Mouse (Mus musculus): ENCODE data around the gene Magel2. TPM values are rescaled to one million over a fixed set of nuclear protein-coding genes. Genes with fewer than 3 reads are reported as not detected.

Magel2 gene
- polyA plus RNA-seq, 1 experiment from 2014 or later = 3.0 TPM

DNA sequence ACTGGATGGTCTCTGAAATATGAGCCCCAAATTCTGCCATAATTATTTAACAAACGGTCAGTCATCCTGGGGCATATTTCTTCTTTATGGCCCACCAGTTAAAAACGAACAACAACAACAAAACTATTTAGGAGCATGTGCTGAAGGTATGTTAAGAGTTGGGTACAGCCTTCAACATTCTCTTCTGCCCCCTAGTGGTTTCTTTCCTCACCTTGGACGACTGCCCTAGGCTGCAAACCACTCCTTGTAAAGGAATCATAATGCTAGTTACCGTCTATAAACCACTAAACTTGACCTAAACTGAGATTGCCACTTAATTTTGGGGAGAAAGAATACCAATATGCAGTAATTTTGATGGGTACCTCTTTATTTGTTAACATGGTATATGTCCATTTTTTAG, 1.2 kb upstream of the Magel2 start:
- Histone ChIP-seq H3K4me3 (ENCODE audit: low read depth, low read length) (no peak overlapping the region), H3K9me3 (ENCODE audit: control insufficient read depth, low read length) (peaks cover 6% of the 10 kb centered on the region), H3K9ac (ENCODE audit: low read length) (no peak overlapping the region), H3K36me3 (ENCODE audit: control insufficient read depth, insufficient read depth, low read length) (no peaks in the 10 kb centered on the region), H3K4me1 (ENCODE audit: control insufficient read depth, insufficient read depth, low read length) (no peaks in the 10 kb centered on the region), H3K27me3 (ENCODE audit: control insufficient read depth, insufficient read depth, low read length) (no peaks in the 10 kb centered on the region), H3K27ac (replicated peaks; ENCODE audit: low read depth, low read length) (no peak overlapping the region), H3K4me2 (ENCODE audit: low read depth, severe bottlenecking) (no peak overlapping the region)
- whole genome bisulfite sequencing = 27% methylated on average over 4 of the region's 4 CpGs
- ATAC-seq (ENCODE audit: insufficient number of reproducible peaks, low FRiP score, low TSS enrichment, low read depth) (no peak), DNase-seq (ENCODE audit: low spot score) (no peak)

DNA sequence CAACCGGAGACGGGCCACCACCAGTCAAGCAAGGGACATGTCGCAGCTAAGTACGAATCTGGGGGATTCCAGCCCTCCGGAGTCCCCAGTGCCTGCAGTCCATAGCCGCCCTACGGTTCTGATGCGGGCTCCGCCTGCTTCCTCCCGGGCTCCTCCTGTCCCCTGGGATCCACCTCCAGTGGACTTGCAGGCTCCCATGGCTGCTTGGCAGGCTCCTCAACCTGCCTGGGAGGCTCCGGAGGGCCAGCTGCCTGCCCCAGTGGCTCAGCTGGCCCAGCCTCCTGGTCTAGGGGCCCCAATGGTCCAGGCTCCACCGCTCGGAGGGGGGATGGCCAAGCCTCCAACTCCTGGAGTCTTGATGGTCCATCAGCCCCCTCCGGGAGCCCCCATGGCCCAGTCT, 503 bp downstream of the Magel2 start:
- ATAC-seq (ENCODE audit: insufficient number of reproducible peaks, low FRiP score, low TSS enrichment, low read depth) = peak; percentile 23; the same call in 1 of the 2 replicates
- H3K4me3 ChIP-seq (ENCODE audit: low read depth, low read length) = peak overlapping the region; percentile 43
- no peak for DNase-seq (ENCODE audit: low spot score)
- no peaks in the 10 kb centered on the region for H3K27me3 ChIP-seq (ENCODE audit: control insufficient read depth, insufficient read depth, low read length)
- H3K36me3 ChIP-seq (ENCODE audit: control insufficient read depth, insufficient read depth, low read length) = no peaks in the 10 kb centered on the region
- no peaks in the 10 kb centered on the region for H3K4me1 ChIP-seq (ENCODE audit: control insufficient read depth, insufficient read depth, low read length)
- no peak overlapping the region for H3K27ac ChIP-seq (replicated peaks; ENCODE audit: low read depth, low read length)
- H3K4me2 ChIP-seq (ENCODE audit: low read depth, severe bottlenecking) = peak overlapping the region; percentile 68
- peaks cover 6% of the 10 kb centered on the region for H3K9me3 ChIP-seq (ENCODE audit: control insufficient read depth, low read length)
- 33% methylated on average over 14 of the region's 14 CpGs for WGBS
- H3K9ac ChIP-seq (ENCODE audit: low read length) = peak overlapping the region; percentile 62

DNA sequence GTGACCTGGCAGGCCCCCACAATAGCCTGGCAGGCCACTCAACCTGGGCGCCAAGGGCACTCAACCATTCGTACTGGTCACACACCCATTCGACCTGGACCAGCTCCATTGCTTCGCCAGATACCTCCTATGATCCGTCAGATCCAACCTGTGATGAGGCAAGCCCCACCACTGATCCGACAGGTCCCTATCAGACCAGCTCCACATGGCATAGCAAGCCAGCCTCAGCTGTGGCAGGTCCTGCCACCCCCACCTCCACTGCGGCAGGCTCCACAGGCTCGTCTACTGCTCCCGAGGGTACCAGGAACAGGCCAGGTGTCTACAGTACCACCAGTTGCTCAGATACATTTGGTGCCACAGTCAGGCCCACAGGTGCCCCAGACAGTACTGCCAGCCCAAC, 1.7 kb downstream of the Magel2 start:
- Histone ChIP-seq H3K4me3 (ENCODE audit: low read depth, low read length) (no peak overlapping the region), H3K4me2 (ENCODE audit: low read depth, severe bottlenecking) (no peak overlapping the region), H3K4me1 (ENCODE audit: control insufficient read depth, insufficient read depth, low read length) (no peaks in the 10 kb centered on the region), H3K9me3 (ENCODE audit: control insufficient read depth, low read length) (peaks cover 6% of the 10 kb centered on the region), H3K27me3 (ENCODE audit: control insufficient read depth, insufficient read depth, low read length) (no peaks in the 10 kb centered on the region), H3K27ac (replicated peaks; ENCODE audit: low read depth, low read length) (no peak overlapping the region), H3K9ac (ENCODE audit: low read length) (no peak overlapping the region), H3K36me3 (ENCODE audit: control insufficient read depth, insufficient read depth, low read length) (no peaks in the 10 kb centered on the region)
- ATAC-seq (ENCODE audit: insufficient number of reproducible peaks, low FRiP score, low TSS enrichment, low read depth) (no peak), DNase-seq (ENCODE audit: low spot score) (no peak)
- WGBS = 93% methylated on average over 9 of the region's 9 CpGs

DNA sequence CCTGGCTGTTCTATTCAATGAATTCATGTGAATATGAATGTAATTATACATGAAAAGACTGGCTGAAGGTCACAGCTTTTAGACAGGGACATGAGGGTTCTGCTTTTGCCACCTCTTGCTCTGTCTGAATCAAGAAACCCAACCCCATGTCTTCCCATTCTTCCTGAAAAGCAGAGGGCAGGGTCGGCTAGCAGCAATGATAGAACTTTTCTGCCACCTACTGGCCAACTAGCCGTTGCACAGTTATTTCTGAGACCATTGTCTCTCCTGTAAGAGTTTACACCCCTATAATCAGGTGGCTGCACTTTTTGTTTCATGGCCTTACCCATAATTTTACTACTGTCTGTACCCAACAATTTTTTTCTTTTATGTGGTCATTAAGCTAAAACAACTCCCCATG, 5.6 kb downstream of the Magel2 start:
- no peak for ATAC-seq (ENCODE audit: insufficient number of reproducible peaks, low FRiP score, low TSS enrichment, low read depth)
- H3K27ac ChIP-seq (replicated peaks; ENCODE audit: low read depth, low read length) = no peak overlapping the region
- no peaks in the 10 kb centered on the region for H3K27me3 ChIP-seq (ENCODE audit: control insufficient read depth, insufficient read depth, low read length)
- peaks cover 3% of the 10 kb centered on the region for H3K9me3 ChIP-seq (ENCODE audit: control insufficient read depth, low read length)
- no peak overlapping the region for H3K4me2 ChIP-seq (ENCODE audit: low read depth, severe bottlenecking)
- H3K4me1 ChIP-seq (ENCODE audit: control insufficient read depth, insufficient read depth, low read length) = no peaks in the 10 kb centered on the region
- no peak overlapping the region for H3K4me3 ChIP-seq (ENCODE audit: low read depth, low read length)
- DNase-seq (ENCODE audit: low spot score) = peak; percentile 46
- H3K9ac ChIP-seq (ENCODE audit: low read length) = no peak overlapping the region
- WGBS = 7% methylated on average over 2 of the region's 2 CpGs
- no peaks in the 10 kb centered on the region for H3K36me3 ChIP-seq (ENCODE audit: control insufficient read depth, insufficient read depth, low read length)

DNA sequence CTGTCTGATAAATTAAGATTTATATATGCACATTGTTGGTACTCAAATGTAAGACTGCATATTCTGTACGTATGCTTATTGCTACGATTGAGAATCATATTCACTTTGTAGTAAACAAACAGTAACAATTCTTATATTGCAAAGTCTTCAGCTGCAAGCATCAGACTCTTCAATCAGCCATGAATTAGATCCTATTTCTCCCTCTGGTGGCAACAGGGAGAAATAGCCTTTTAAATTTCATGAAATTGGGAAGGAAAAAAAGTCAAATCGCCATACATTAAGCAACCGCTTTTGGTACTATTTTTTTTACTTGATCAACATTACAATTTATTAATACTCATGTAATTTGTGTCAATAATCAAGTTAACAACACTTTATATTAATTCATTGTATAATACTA, 11.5 kb downstream of the Magel2 start:
- Histone ChIP-seq H3K27me3 (ENCODE audit: control insufficient read depth, insufficient read depth, low read length) (no peaks in the 10 kb centered on the region), H3K9me3 (ENCODE audit: control insufficient read depth, low read length) (no peaks in the 10 kb centered on the region), H3K4me3 (ENCODE audit: low read depth, low read length) (no peak overlapping the region), H3K27ac (replicated peaks; ENCODE audit: low read depth, low read length) (no peak overlapping the region), H3K9ac (ENCODE audit: low read length) (no peak overlapping the region), H3K4me2 (ENCODE audit: low read depth, severe bottlenecking) (no peak overlapping the region), H3K36me3 (ENCODE audit: control insufficient read depth, insufficient read depth, low read length) (no peaks in the 10 kb centered on the region), H3K4me1 (ENCODE audit: control insufficient read depth, insufficient read depth, low read length) (no peaks in the 10 kb centered on the region)
- no peak for DNase-seq (ENCODE audit: low spot score)
- WGBS = 48% methylated on average over 4 of the region's 4 CpGs
- no peak for ATAC-seq (ENCODE audit: insufficient number of reproducible peaks, low FRiP score, low TSS enrichment, low read depth)

DNA sequence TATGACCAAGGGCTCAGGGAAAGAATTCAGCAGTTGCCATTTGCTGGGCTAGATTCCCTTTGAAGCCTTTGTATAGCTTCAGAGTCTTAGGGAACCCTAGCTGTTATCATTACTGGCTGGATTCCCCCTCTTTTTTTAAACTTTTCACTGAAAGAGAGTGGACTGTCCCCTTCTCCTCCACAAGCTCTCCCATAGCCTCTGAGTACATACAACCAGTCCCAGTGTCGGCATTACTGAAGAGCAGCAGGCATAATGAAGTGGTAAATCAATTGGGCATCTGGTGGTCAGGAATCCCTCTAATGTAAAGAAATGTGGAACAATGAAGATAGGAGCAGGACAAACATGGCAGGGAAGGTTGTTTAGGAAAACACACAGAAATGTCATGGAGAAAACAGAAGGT, 15.4 kb downstream of the Magel2 start:
- Histone ChIP-seq H3K9ac (ENCODE audit: low read length) (no peak overlapping the region), H3K4me2 (ENCODE audit: low read depth, severe bottlenecking) (no peak overlapping the region), H3K4me3 (ENCODE audit: low read depth, low read length) (no peak overlapping the region), H3K36me3 (ENCODE audit: control insufficient read depth, insufficient read depth, low read length) (no peaks in the 10 kb centered on the region), H3K27ac (replicated peaks; ENCODE audit: low read depth, low read length) (no peak overlapping the region), H3K4me1 (ENCODE audit: control insufficient read depth, insufficient read depth, low read length) (no peaks in the 10 kb centered on the region), H3K9me3 (ENCODE audit: control insufficient read depth, low read length) (no peaks in the 10 kb centered on the region), H3K27me3 (ENCODE audit: control insufficient read depth, insufficient read depth, low read length) (no peaks in the 10 kb centered on the region)
- ATAC-seq (ENCODE audit: insufficient number of reproducible peaks, low FRiP score, low TSS enrichment, low read depth) (no peak), DNase-seq (ENCODE audit: low spot score) (no peak)
- 41% methylated on average over 1 of the region's 1 CpGs for WGBS

DNA sequence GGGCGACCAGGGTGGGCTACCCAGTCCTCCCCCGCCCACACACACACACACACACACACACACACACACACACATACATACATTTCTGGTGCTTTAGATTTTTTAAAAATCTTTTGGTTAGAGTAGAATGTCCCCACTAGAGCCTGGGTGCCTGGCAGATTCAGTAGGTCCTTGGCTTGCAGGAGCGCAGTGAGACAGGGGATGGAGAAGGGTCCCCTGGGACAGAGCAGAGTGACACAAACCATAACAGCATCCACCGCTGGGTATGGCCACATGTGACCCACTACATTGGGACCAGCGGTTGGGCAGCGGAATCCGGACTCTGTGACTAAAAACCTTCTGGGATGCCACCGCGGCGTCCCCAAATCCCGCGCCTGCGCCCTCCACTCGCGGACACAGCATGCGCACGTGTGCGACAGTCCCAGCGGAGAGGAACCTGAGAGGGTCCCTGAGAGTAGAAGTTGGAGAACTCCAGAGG, 29.8 kb downstream of the Magel2 start:
- DNase-seq (ENCODE audit: low spot score) (peak; percentile 45), ATAC-seq (ENCODE audit: insufficient number of reproducible peaks, low FRiP score, low TSS enrichment, low read depth) (no peak)
- H3K27ac ChIP-seq (replicated peaks; ENCODE audit: low read depth, low read length) = no peak overlapping the region
- no peaks in the 10 kb centered on the region for H3K9me3 ChIP-seq (ENCODE audit: control insufficient read depth, low read length)
- peak overlapping the region; percentile 31 for H3K4me2 ChIP-seq (ENCODE audit: low read depth, severe bottlenecking)
- H3K36me3 ChIP-seq (ENCODE audit: control insufficient read depth, insufficient read depth, low read length) = no peaks in the 10 kb centered on the region
- H3K9ac ChIP-seq (ENCODE audit: low read length) = peak overlapping the region; percentile 5; the same call in 1 of the 2 replicates
- H3K4me3 ChIP-seq (ENCODE audit: low read depth, low read length) = 0 out of 2 replicates have a peak overlapping the region, but pooled peaks have one; percentile 2
- no peaks in the 10 kb centered on the region for H3K4me1 ChIP-seq (ENCODE audit: control insufficient read depth, insufficient read depth, low read length)
- 38% methylated on average over 19 of the region's 19 CpGs for WGBS
- H3K27me3 ChIP-seq (ENCODE audit: control insufficient read depth, insufficient read depth, low read length) = no peaks in the 10 kb centered on the region

DNA sequence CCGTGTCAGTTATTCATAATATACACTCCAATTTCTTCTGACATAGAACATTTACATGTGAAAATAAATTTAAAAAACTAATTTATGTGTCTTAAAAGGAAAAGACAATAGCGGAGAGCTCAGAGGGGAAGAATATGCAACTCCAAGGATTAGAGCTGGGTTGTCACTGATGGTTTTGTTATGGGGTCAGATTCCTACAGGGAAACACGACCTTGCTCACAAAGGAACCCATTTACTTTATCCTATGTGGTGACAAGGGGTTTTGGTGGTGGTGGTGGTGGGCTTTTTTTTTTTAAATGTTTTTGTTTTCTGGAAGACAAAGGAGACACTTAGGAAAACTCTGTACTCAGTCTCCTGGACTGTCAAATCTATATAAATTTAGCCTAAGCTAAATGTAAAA, 31.0 kb downstream of the Magel2 start:
- Histone ChIP-seq H3K36me3 (ENCODE audit: control insufficient read depth, insufficient read depth, low read length) (no peaks in the 10 kb centered on the region), H3K27me3 (ENCODE audit: control insufficient read depth, insufficient read depth, low read length) (no peaks in the 10 kb centered on the region), H3K9ac (ENCODE audit: low read length) (no peak overlapping the region), H3K4me1 (ENCODE audit: control insufficient read depth, insufficient read depth, low read length) (no peaks in the 10 kb centered on the region), H3K4me2 (ENCODE audit: low read depth, severe bottlenecking) (no peak overlapping the region), H3K27ac (replicated peaks; ENCODE audit: low read depth, low read length) (no peak overlapping the region), H3K9me3 (ENCODE audit: control insufficient read depth, low read length) (no peaks in the 10 kb centered on the region), H3K4me3 (ENCODE audit: low read depth, low read length) (no peak overlapping the region)
- WGBS = 45% methylated on average over 3 of the region's 3 CpGs
- DNase-seq (ENCODE audit: low spot score) = no peak
- ATAC-seq (ENCODE audit: insufficient number of reproducible peaks, low FRiP score, low TSS enrichment, low read depth) = no peak

DNA sequence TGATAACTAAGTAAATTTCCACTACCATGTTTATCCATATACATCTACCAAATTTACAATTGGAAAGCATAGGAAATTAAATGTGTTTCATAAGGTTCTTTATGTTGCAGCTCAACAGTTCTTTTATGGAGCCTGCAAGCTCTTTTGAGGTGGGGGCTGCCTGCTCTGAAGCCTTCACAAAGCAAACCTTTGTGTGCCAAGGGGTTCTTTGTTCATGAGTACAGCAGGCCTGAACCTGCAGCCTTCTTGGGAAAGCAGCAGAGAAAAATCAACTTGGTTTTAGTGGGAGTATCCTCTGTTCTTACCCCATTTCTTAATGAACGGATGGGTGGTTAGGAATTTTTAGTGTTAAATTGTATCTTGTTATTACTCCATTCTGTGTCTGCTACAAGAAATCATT, 38.4 kb downstream of the Magel2 start:
- Histone ChIP-seq H3K9me3 (ENCODE audit: control insufficient read depth, low read length) (no peaks in the 10 kb centered on the region; the same call in 1 of the 2 replicates), H3K4me3 (ENCODE audit: low read depth, low read length) (no peak overlapping the region), H3K4me1 (ENCODE audit: control insufficient read depth, insufficient read depth, low read length) (no peaks in the 10 kb centered on the region), H3K4me2 (ENCODE audit: low read depth, severe bottlenecking) (no peak overlapping the region), H3K27ac (replicated peaks; ENCODE audit: low read depth, low read length) (no peak overlapping the region), H3K36me3 (ENCODE audit: control insufficient read depth, insufficient read depth, low read length) (no peaks in the 10 kb centered on the region), H3K27me3 (ENCODE audit: control insufficient read depth, insufficient read depth, low read length) (no peaks in the 10 kb centered on the region), H3K9ac (ENCODE audit: low read length) (no peak overlapping the region)
- DNase-seq (ENCODE audit: low spot score) (no peak), ATAC-seq (ENCODE audit: insufficient number of reproducible peaks, low FRiP score, low TSS enrichment, low read depth) (no peak)
- WGBS = 66% methylated on average over 1 of the region's 1 CpGs

All from limb, embryonic 11.5 days (tissue).